Mouse (Mus musculus) megakaryocyte, embryonic 14.5 days (primary cell): ENCODE measurements around the gene Cachd1.

Experiments
- FLI1 ChIP-seq: IDR thresholded peaks from 2 replicates; pipeline ENCODE4 v1.6.1; 2012; ENCODE audit warnings: low read length, inconsistent platforms, mixed read lengths
- GATA1 ChIP-seq: IDR thresholded peaks from 3 replicates; pipeline ENCODE4 v1.6.1; 2012; ENCODE audit warnings: mixed read lengths, low read length, inconsistent platforms, borderline replicate concordance

DNA sequence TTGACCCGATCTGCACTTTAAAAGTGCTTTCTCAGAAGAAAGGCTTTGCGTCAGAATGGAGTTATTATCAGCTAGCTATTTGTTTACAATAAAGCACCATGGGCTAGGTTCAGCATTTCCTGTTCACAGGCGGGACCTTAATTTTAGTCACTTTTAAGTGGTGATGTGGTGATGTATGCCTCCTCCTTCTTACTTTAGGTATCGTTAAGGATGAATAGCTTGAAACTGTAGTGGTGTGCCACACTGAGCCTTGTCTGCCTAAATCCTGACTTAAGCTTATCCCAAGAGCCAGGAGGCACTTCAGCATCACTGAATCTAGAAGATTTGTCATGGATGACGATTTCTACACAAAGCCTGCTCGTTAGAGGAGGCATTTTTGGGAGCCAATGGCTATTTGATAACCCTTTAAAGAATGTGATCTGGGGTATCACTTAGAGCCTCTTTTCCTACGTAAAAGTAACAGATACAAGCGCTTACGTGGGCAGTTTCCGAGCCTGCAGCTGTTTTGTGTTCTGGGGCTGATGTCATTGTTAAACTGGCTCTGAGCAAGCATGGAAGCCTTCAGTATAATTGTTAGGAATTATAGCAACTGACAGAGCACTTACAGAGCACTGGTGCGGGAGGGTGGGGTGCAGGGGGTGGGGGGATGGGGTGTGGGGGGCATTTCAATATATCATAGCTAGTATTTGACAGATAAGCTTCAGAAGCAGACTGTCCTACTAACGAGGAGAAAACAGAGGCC is 89.7 kb downstream of the Cachd1 start:
- TF ChIP-seq GATA1 (no peak), FLI1 (no peak)
